Mouse (Mus musculus) T-cell, adult 2 months (primary cell): ENCODE measurements around the gene Ccnj.

Experiments used
- DNase-seq: peaks from one replicate; pipeline ENCODE4 v3.0.0; 2022; ENCODE audit warnings: low spot score

Ccnj gene

GRCm38 (mm10) chr19:40844731-40845130 lies 13.7 kb downstream of the Ccnj start:
- no peak for DNase-seq

- no peak for DNase-seq
Observed at GRCm38 (mm10) chr19:40849391-40849790, 18.3 kb downstream of the Ccnj start.

- no peak for DNase-seq
Observed at GRCm38 (mm10) chr19:40859555-40859954, 28.5 kb downstream of the Ccnj start.

DNA sequence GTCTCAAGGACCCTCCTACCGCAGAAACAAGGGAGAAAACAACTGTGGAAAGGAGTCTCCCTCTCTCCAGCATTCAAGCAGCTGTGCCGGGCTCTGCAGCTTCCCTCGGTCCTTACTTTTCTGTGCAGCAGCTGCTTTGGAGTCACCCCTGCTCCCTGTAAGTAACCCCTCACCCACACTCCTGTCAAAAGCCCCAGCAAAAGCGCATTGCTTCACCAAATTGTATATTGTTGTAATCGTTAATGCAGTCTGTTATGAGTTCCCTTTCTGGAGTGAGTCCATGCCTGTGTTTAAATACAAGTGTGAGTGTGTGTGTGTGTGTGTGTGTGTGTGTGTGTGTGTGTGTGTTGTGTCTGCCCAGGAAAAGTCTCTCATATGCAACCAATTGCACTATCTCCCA lies 37.2 kb downstream of the Ccnj start:
- DNase-seq = no peak

GRCm38 (mm10) chr19:40869425-40870105 lies 38.5 kb downstream of the Ccnj start:
- no peak for DNase-seq

GRCm38 (mm10) chr19:40872955-40873665 lies 42.0 kb downstream of the Ccnj start:
- DNase-seq = peak; percentile 87

- DNase-seq = no peak
Observed at GRCm38 (mm10) chr19:40881700-40882099, 50.6 kb downstream of the Ccnj start.

- DNase-seq = no peak
Observed at GRCm38 (mm10) chr19:40888887-40889286, 57.8 kb downstream of the Ccnj start.

DNA sequence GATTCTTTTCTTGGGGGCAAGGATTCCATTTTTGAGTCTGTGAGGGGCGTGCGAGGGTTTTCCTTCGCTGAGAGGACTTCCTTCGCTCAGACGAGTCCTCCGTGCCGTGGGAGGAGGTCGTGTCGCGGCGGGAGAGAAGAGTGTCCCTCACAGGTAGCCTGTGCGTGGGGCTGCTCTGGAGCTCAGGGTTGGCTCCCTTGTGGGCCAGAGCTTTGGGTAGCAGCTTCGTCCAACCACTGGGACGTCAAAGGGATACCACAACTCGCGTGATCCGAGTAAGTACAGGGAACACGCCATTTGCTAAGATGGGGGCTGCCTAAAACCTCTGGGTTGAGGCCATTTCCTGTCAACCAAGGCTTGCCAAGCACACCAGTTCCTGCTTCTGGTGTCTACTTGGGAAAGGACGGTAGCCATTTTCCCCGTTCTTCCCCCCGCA lies 63.0 kb downstream of the Ccnj start:
- no peak for DNase-seq

GRCm38 (mm10) chr19:40894519-40895392 lies 63.7 kb downstream of the Ccnj start, which contains the start of gene Zfp518a:
TSS of gene Zfp518a (plus strand) at chr19:40894705.
- peak; percentile 87 for DNase-seq

GRCm38 (mm10) chr19:40895393-40895703 lies 64.3 kb downstream of the Ccnj start:
- DNase-seq = no peak
